Mouse (Mus musculus): Measurements from ENCODE around the gene Atp6v0a1.
A peak's percentile ranks its signal among the peaks of the same experiment; 100 is the strongest.

Gene Atp6v0a1

GRCm38 (mm10) chr11:101009046-101009887 lies at the start of gene Atp6v0a1:
TSS of gene Atp6v0a1 (plus strand) at chr11:101009452.
- peak; percentile 99 for DNase-seq (ENCODE audit: low read depth, low spot score)

- DNase-seq (ENCODE audit: low read depth, low spot score) = peak; percentile 79
Observed at GRCm38 (mm10) chr11:100959464-100959810, 49.8 kb upstream of the Atp6v0a1 start.

GRCm38 (mm10) chr11:100959826-100960225 lies 49.4 kb upstream of the Atp6v0a1 start:
- no peak for DNase-seq (ENCODE audit: low read depth, low spot score)

- DNase-seq (ENCODE audit: low read depth, low spot score) = peak; percentile 78
Observed at GRCm38 (mm10) chr11:100960540-100960939, 48.7 kb upstream of the Atp6v0a1 start.

GRCm38 (mm10) chr11:100962371-100962911 lies 46.8 kb upstream of the Atp6v0a1 start:
- DNase-seq (ENCODE audit: low read depth, low spot score) = peak; percentile 27

- DNase-seq (ENCODE audit: low read depth, low spot score) = no peak
Observed at GRCm38 (mm10) chr11:100963647-100964046, 45.6 kb upstream of the Atp6v0a1 start.

- no peak for DNase-seq (ENCODE audit: low read depth, low spot score)
Observed at GRCm38 (mm10) chr11:100964180-100964579, 45.1 kb upstream of the Atp6v0a1 start.

- DNase-seq (ENCODE audit: low read depth, low spot score) = no peak
Observed at GRCm38 (mm10) chr11:100964901-100965542, 44.2 kb upstream of the Atp6v0a1 start.

- no peak for DNase-seq (ENCODE audit: low read depth, low spot score)
Observed at GRCm38 (mm10) chr11:100965760-100966159, 43.5 kb upstream of the Atp6v0a1 start.

- DNase-seq (ENCODE audit: low read depth, low spot score) = no peak
Observed at GRCm38 (mm10) chr11:100967376-100967775, 41.9 kb upstream of the Atp6v0a1 start.

GRCm38 (mm10) chr11:100967881-100968420 lies 41.3 kb upstream of the Atp6v0a1 start:
- DNase-seq (ENCODE audit: low read depth, low spot score) = no peak

- no peak for DNase-seq (ENCODE audit: low read depth, low spot score)
Observed at GRCm38 (mm10) chr11:100968501-100968900, 40.8 kb upstream of the Atp6v0a1 start.

GRCm38 (mm10) chr11:100969189-100969743 lies 40.0 kb upstream of the Atp6v0a1 start:
- no peak for DNase-seq (ENCODE audit: low read depth, low spot score)

GRCm38 (mm10) chr11:100969744-100970556 lies 39.3 kb upstream of the Atp6v0a1 start:
- DNase-seq (ENCODE audit: low read depth, low spot score) = no peak

- DNase-seq (ENCODE audit: low read depth, low spot score) = peak; percentile 53
Observed at GRCm38 (mm10) chr11:100970557-100970937, 38.7 kb upstream of the Atp6v0a1 start, which contains the start of gene Cavin1. TSS of gene Cavin1 (minus strand) at chr11:100970887.

GRCm38 (mm10) chr11:100971455-100971854 lies 37.8 kb upstream of the Atp6v0a1 start:
- DNase-seq (ENCODE audit: low read depth, low spot score) = no peak

GRCm38 (mm10) chr11:100973245-100973644 lies 36.0 kb upstream of the Atp6v0a1 start:
- no peak for DNase-seq (ENCODE audit: low read depth, low spot score)

GRCm38 (mm10) chr11:100974381-100974970 lies 34.8 kb upstream of the Atp6v0a1 start:
- DNase-seq (ENCODE audit: low read depth, low spot score) = peak; percentile 56

- DNase-seq (ENCODE audit: low read depth, low spot score) = peak; percentile 25
Observed at GRCm38 (mm10) chr11:100975241-100975640, 34.0 kb upstream of the Atp6v0a1 start.

GRCm38 (mm10) chr11:100979887-100980286 lies 29.4 kb upstream of the Atp6v0a1 start:
- peak; percentile 70 for DNase-seq (ENCODE audit: low read depth, low spot score)

GRCm38 (mm10) chr11:100980438-100980837 lies 28.8 kb upstream of the Atp6v0a1 start:
- DNase-seq (ENCODE audit: low read depth, low spot score) = no peak
